Mouse (Mus musculus) intestine, embryonic 14.5 days (tissue): ENCODE measurements around the gene Ralgps2. TPM values are rescaled to one million over a fixed set of nuclear protein-coding genes. Genes with fewer than 3 reads are reported as not detected.
A peak's percentile ranks its signal among the peaks of the same experiment; 100 is the strongest.

Experiments
- ATAC-seq: fragments of 200-750 bp; cut with Nextera tagmentation; replicated peaks from 2 replicates; pipeline ENCODE4 v1.8.0; 2017; ENCODE audit warnings: low read depth, moderate number of reproducible peaks, moderate TSS enrichment, moderate library complexity; ENCODE audit not compliant: low FRiP score, low TSS enrichment
- DNase-seq: peaks from one replicate; pipeline ENCODE4 v3.0.0-alpha.2; 2018; ENCODE audit warnings: low spot score
- H3K27ac ChIP-seq: fragments of 300-500 bp; sonication (generic); 2 replicates; pipeline ENCODE4 v1.5.1; 2014; ENCODE audit warnings: low read depth, mild to moderate bottlenecking, control low read depth
- H3K27me3 ChIP-seq: fragments of 300-500 bp; sonication (generic); replicated peaks from 2 replicates; pipeline ENCODE4 v1.6.1; 2014; ENCODE audit warnings: low read length, control low read depth; ENCODE audit not compliant: control insufficient read depth, insufficient read depth
- H3K36me3 ChIP-seq: fragments of 300-500 bp; sonication (generic); 2 replicates; pipeline ENCODE4 v1.6.1; 2014; ENCODE audit warnings: low read length, control low read depth; ENCODE audit not compliant: control insufficient read depth, insufficient read depth
- H3K4me1 ChIP-seq: fragments of 300-500 bp; sonication (generic); replicated peaks from 2 replicates; pipeline ENCODE4 v1.6.1; 2014; ENCODE audit warnings: low read length, control low read depth, mixed read lengths; ENCODE audit not compliant: control insufficient read depth, insufficient read depth
- H3K4me2 ChIP-seq: fragments of 300-500 bp; sonication (generic); 2 replicates; pipeline ENCODE4 v1.6.1; 2014; ENCODE audit warnings: low read length
- H3K4me3 ChIP-seq: fragments of 300-500 bp; sonication (generic); 2 replicates; pipeline ENCODE4 v1.5.1; 2014; ENCODE audit warnings: low read depth, low read length, control low read depth, mixed read lengths
- H3K9ac ChIP-seq: fragments of 300-500 bp; sonication (generic); 2 replicates; pipeline ENCODE4 v1.6.1; 2014; ENCODE audit warnings: mild to moderate bottlenecking, low read length
- H3K9me3 ChIP-seq: fragments of 300-500 bp; sonication (generic); 2 replicates; pipeline ENCODE4 v1.6.1; 2016; ENCODE audit warnings: low read length, control low read depth; ENCODE audit not compliant: control insufficient read depth
- WGBS: fragments of 180-500 bp; shearing (Covaris S2); extraction: QIAGEN DNeasy Blood & Tissue Kit; methylation state at CpG from one replicate; pipeline ENCODE4 v1.1.7; 2014; 5-methylcytosine and 5-hydroxymethylcytosine counted together
- polyA plus RNA-seq: library from polyadenylated mRNA; unstranded; fragments of >200 nt; fragmentation: Nextera tagmentation; extraction: Ambion mirVana; gene quantifications from 2 replicates; pipeline ENCODE4 v1.2.1, GENCODE M21; 2014

Ralgps2 gene
- polyA plus RNA-seq, 1 experiment from 2014 or later: 36.4 TPM

GRCm38 (mm10) chr1:156864240-156864639 lies 75.2 kb downstream of the Ralgps2 start:
- H3K27ac ChIP-seq: peak overlapping the region; percentile 80
- no peak for DNase-seq

GRCm38 (mm10) chr1:156863726-156864125 lies 75.7 kb downstream of the Ralgps2 start:
- H3K9ac ChIP-seq: no peak overlapping the region
- no peak for ATAC-seq

More at GRCm38 (mm10) chr1:156864240-156864639, 75.2 kb downstream of the Ralgps2 start:
- 52% methylated on average over 3 of the region's 3 CpGs for WGBS
- H3K4me2 ChIP-seq: no peak overlapping the region
- H3K4me1 ChIP-seq: peaks cover 12% of the 10 kb centered on the region
- no peak overlapping the region for H3K9ac ChIP-seq
- H3K9me3 ChIP-seq: no peaks in the 10 kb centered on the region
- no peaks in the 10 kb centered on the region for H3K27me3 ChIP-seq
- ATAC-seq: 0 out of 2 replicates have a peak, but pooled peaks have one; percentile 5
- no peak overlapping the region for H3K4me3 ChIP-seq
- peaks cover 2% of the 10 kb centered on the region; the same call in 1 of the 2 replicates for H3K36me3 ChIP-seq

GRCm38 (mm10) chr1:156861475-156862043 lies 77.9 kb downstream of the Ralgps2 start:
- Histone ChIP-seq H3K27me3 (no peaks in the 10 kb centered on the region), H3K9me3 (no peaks in the 10 kb centered on the region), H3K36me3 (peaks cover 9% of the 10 kb centered on the region), H3K9ac (no peak overlapping the region), H3K27ac (no peak overlapping the region), H3K4me1 (peaks cover 12% of the 10 kb centered on the region), H3K4me2 (no peak overlapping the region), H3K4me3 (no peak overlapping the region)
- no peak for ATAC-seq
- no peak for DNase-seq
- WGBS: 55% methylated on average over 4 of the region's 4 CpGs

More at GRCm38 (mm10) chr1:156863726-156864125, 75.7 kb downstream of the Ralgps2 start:
- DNase-seq: no peak
- Histone ChIP-seq H3K4me3 (no peak overlapping the region), H3K4me2 (no peak overlapping the region), H3K9me3 (no peaks in the 10 kb centered on the region), H3K4me1 (peaks cover 12% of the 10 kb centered on the region), H3K36me3 (peaks cover 3% of the 10 kb centered on the region; the same call in 1 of the 2 replicates), H3K27ac (peak overlapping the region; percentile 80), H3K27me3 (no peaks in the 10 kb centered on the region)
- 51% methylated on average over 3 of the region's 3 CpGs for WGBS

DNA sequence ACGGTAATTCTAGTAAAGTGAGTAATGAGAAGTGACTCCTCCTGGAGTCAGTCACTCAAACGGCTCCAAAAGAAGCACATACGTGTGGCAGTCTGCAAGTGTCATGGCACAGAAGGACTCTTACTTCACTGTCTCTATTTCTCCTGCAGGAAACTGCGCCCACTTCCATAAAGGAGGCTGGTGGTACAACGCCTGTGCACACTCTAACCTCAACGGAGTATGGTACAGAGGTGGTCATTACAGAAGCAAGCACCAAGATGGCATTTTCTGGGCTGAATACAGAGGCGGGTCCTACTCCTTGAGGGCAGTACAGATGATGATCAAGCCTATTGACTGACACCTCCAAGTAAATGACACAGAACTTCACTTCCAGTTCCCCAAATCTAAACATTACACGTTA lies 79.2 kb downstream of the Ralgps2 start:
- no peaks in the 10 kb centered on the region for H3K27me3 ChIP-seq
- H3K4me2 ChIP-seq: no peak overlapping the region
- no peak overlapping the region for H3K27ac ChIP-seq
- peaks cover 12% of the 10 kb centered on the region for H3K4me1 ChIP-seq
- DNase-seq (no peak), ATAC-seq (no peak)
- WGBS: 81% methylated on average over 8 of the region's 8 CpGs
- H3K4me3 ChIP-seq: no peak overlapping the region
- H3K9ac ChIP-seq: no peak overlapping the region
- H3K36me3 ChIP-seq: peaks cover 9% of the 10 kb centered on the region
- no peaks in the 10 kb centered on the region for H3K9me3 ChIP-seq

GRCm38 (mm10) chr1:156859711-156860250 lies 79.6 kb downstream of the Ralgps2 start:
- Histone ChIP-seq H3K27ac (no peak overlapping the region), H3K4me3 (no peak overlapping the region), H3K9ac (no peak overlapping the region), H3K9me3 (no peaks in the 10 kb centered on the region), H3K4me1 (peaks cover 12% of the 10 kb centered on the region), H3K36me3 (peaks cover 9% of the 10 kb centered on the region), H3K27me3 (no peaks in the 10 kb centered on the region), H3K4me2 (no peak overlapping the region)
- 58% methylated on average over 2 of the region's 2 CpGs for WGBS
- DNase-seq (no peak), ATAC-seq (no peak)

DNA sequence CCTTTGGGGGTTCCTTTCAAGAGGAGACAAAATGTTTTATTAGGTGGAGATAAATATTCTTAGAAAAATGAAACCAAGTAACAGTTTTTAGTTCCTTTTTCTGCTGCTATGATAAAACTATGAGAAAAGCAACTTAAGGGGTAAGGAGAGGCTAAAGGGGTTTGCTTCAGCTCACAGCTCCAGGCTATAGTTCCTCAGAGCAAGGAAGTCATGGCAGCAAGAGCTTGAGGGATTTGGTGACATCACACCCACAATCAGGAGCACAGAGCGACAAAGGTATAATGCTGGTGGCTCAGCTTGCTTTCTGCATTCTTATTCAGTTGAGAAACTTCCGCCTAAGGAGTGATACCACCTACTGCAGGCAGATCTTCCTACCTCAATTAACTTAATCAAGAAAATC lies 80.3 kb downstream of the Ralgps2 start:
- Histone ChIP-seq H3K27me3 (no peaks in the 10 kb centered on the region), H3K4me2 (no peak overlapping the region), H3K27ac (no peak overlapping the region), H3K9ac (no peak overlapping the region), H3K4me1 (peaks cover 8% of the 10 kb centered on the region; the same call in 1 of the 2 replicates), H3K4me3 (no peak overlapping the region), H3K36me3 (peaks cover 9% of the 10 kb centered on the region), H3K9me3 (no peaks in the 10 kb centered on the region)
- no peak for ATAC-seq
- WGBS: 92% methylated on average over 2 of the region's 2 CpGs
- DNase-seq: no peak

DNA sequence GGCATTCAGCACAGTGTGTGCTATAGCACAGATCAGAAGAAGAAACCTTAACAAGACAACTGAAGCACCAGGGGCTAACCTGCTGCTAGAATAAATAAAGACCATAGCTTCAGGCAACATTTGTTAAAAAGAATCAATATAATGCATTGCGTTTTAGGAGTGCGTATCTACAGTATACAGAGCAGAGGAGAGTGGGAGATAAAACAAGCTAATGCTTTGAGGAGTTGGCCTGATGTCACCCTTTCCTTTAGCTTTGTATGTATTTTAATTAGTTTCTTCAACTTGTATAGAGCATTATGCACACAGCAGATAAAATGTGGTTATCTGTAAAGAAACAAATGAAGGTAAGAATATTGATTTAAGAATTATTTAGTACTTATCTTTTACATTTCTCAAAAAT lies 82.8 kb downstream of the Ralgps2 start:
- Histone ChIP-seq H3K4me3 (no peak overlapping the region), H3K4me2 (no peak overlapping the region), H3K36me3 (peaks cover 9% of the 10 kb centered on the region), H3K4me1 (peaks cover 11% of the 10 kb centered on the region), H3K27ac (no peak overlapping the region), H3K27me3 (no peaks in the 10 kb centered on the region), H3K9me3 (no peaks in the 10 kb centered on the region), H3K9ac (no peak overlapping the region)
- 75% methylated on average over 2 of the region's 2 CpGs for WGBS
- ATAC-seq (no peak), DNase-seq (no peak)

- no peak overlapping the region for H3K9ac ChIP-seq
- no peak for ATAC-seq
- no peak overlapping the region for H3K4me3 ChIP-seq
- DNase-seq: no peak
- H3K4me2 ChIP-seq: no peak overlapping the region
- WGBS: 56% methylated on average over 4 of the region's 4 CpGs
- no peak overlapping the region for H3K27ac ChIP-seq
- H3K36me3 ChIP-seq: peaks cover 9% of the 10 kb centered on the region
- no peaks in the 10 kb centered on the region for H3K27me3 ChIP-seq
- H3K4me1 ChIP-seq: peaks cover 11% of the 10 kb centered on the region
- H3K9me3 ChIP-seq: no peaks in the 10 kb centered on the region
These were observed 84.9 kb downstream of the Ralgps2 start for GRCm38 (mm10) chr1:156854558-156854957.

DNA sequence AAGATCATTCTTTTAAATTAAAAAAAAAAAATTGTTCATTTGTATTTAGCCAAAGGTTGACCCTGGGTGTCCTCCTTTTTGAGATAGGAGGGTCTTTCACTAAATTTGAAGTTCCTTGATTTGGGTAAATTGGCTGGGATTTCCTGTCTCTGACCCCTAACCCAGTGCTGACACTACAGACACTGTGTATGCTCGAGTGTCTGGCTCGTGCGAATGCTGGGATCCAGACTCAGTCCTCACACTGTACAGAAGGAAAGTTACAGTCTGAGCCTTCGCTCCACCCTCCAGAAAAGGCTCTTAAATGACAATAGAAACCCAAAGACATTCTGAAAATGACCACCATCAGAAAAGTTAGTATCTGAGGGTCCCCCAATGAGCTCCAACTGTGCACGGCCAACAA lies 86.6 kb downstream of the Ralgps2 start:
- ATAC-seq (no peak), DNase-seq (no peak)
- Histone ChIP-seq H3K9ac (no peak overlapping the region), H3K4me3 (no peak overlapping the region), H3K27ac (peak overlapping the region; percentile 86), H3K27me3 (no peaks in the 10 kb centered on the region), H3K36me3 (peaks cover 1% of the 10 kb centered on the region; the same call in 1 of the 2 replicates), H3K9me3 (no peaks in the 10 kb centered on the region), H3K4me1 (peaks cover 11% of the 10 kb centered on the region), H3K4me2 (no peak overlapping the region)
- 55% methylated on average over 5 of the region's 5 CpGs for WGBS
